13 mouse cellular contexts compared by ENCODE assay signal in genomic region chr5:73406861-73407260, GRCm38 (mm10). TPM values are rescaled to one million over a fixed set of nuclear protein-coding genes. Genes with fewer than 3 reads are reported as not detected.
DNase-seq lines count a peak whose midpoint lies in the region; ATAC-seq and TF ChIP-seq lines count a peak whose summit lies in the region.
"Had no signal": no experiment of that assay in that cellular context is flagged by ENCODE, and none has a peak within 500 bp of the region (broad histone marks: within the 10 kb centered on the region; RNA-seq: fewer than 3 reads in every experiment).

No protein-coding gene starts in this region.

- peaks cover 40% of the 10 kb centered on the region for H3K27me3 ChIP-seq in heart, embryonic 15.5 days
- peaks cover 29% of the 10 kb centered on the region for H3K27me3 ChIP-seq in heart, embryonic 11.5 days (ENCODE audit: control insufficient read depth, insufficient read depth, low read length)

- intact Hi-C loops in left cerebral cortex, postnatal 14 days (cut with DNase I) = no loop called here
- intact Hi-C loops in left cerebral cortex, postnatal 10 days (cut with DNase I) = no loop called here

- no peaks in the 10 kb centered on the region for H3K9me3 ChIP-seq in heart, embryonic 15.5 days (replicated peaks)
- no peaks in the 10 kb centered on the region for H3K9me3 ChIP-seq in heart, embryonic 11.5 days (replicated peaks; ENCODE audit: control insufficient read depth, low read length)
- H3K9me3 ChIP-seq: forebrain, embryonic 15.5 days; stomach, embryonic 15.5 days had no signal

- H3K36me3 ChIP-seq in heart, embryonic 15.5 days = no peaks in the 10 kb centered on the region
- H3K36me3 ChIP-seq in heart, embryonic 11.5 days (ENCODE audit: control insufficient read depth, insufficient read depth, low read length) = no peaks in the 10 kb centered on the region
- H3K36me3 ChIP-seq: forebrain, embryonic 15.5 days; stomach, embryonic 15.5 days had no signal

- no peak for TF ChIP-seq POLR2A in cortical plate, adult 2 months (IDR thresholded peaks at IDR 0.05; ENCODE audit: extremely low read depth, insufficient read depth, low read length)

- TF ChIP-seq CTCF in cortical plate, adult 2 months (IDR thresholded peaks at IDR 0.05; ENCODE audit: extremely low read depth, insufficient read depth, low read length) = peak; percentile 30

- H3K4me1 ChIP-seq in heart, embryonic 15.5 days (replicated peaks) = peaks cover 10% of the 10 kb centered on the region
- H3K4me1 ChIP-seq in heart, embryonic 11.5 days (ENCODE audit: control insufficient read depth, insufficient read depth, low read length) = 0 out of 2 replicates have a peak, but pooled peaks cover 7% of the 10 kb centered on the region
- peaks cover 2% of the 10 kb centered on the region; the same call in 1 of the 2 replicates for H3K4me1 ChIP-seq in cortical plate, adult 2 months (ENCODE audit: control insufficient read depth, insufficient read depth, low read length)

- no peak overlapping the region for H3K4me3 ChIP-seq in heart, embryonic 15.5 days
- H3K4me3 ChIP-seq in heart, embryonic 11.5 days (ENCODE audit: low read depth, low read length) = no peak overlapping the region
- peak overlapping the region; percentile 39 for H3K4me3 ChIP-seq in cortical plate, adult 2 months (ENCODE audit: insufficient read depth, low read length)

- 24% methylated on average over 6 of the region's 6 CpGs for WGBS in heart, embryonic 15.5 days
- 28% methylated on average over 6 of the region's 6 CpGs for WGBS in heart, embryonic 11.5 days (ENCODE audit: insufficient replicate concordance)

- no peak for ATAC-seq in heart, embryonic 15.5 days (replicated peaks; ENCODE audit: insufficient number of reproducible peaks, insufficient read depth, low FRiP score, low read depth)
- ATAC-seq in heart, embryonic 11.5 days (replicated peaks; ENCODE audit: insufficient number of reproducible peaks, low FRiP score, low TSS enrichment) = no peak
- no peak for ATAC-seq in activated CD4-positive, CD25-positive, alpha-beta regulatory T cell, adult 4 months
- ATAC-seq: inflammation-experienced regulatory T-cells, adult 6 months had no signal

- peak; percentile 42 to 64 for DNase-seq in left cerebral cortex, postnatal 14 days (ENCODE audit: low spot score in 2 of 2)
- DNase-seq in left cerebral cortex, postnatal 10 days (ENCODE audit: extremely low spot score in 1 of 2, low spot score in 2 of 2) = no peak
- DNase-seq in ES-CJ7 (ENCODE audit: low read depth, low spot score) = peak; percentile 46
- no peak for DNase-seq in adrenal gland, postnatal 25 days
- DNase-seq: lung, adult 2 months had no signal

- no peak overlapping the region for H3K9ac ChIP-seq in heart, embryonic 15.5 days
- H3K9ac ChIP-seq in heart, embryonic 11.5 days (ENCODE audit: low read depth, low read length) = no peak overlapping the region
- H3K9ac ChIP-seq: forebrain, embryonic 15.5 days; stomach, embryonic 15.5 days had no signal

- H3K4me2 ChIP-seq in heart, embryonic 15.5 days = 0 out of 2 replicates have a peak overlapping the region, but pooled peaks have one; percentile 77
- no peak overlapping the region; the same call in 1 of the 2 replicates for H3K4me2 ChIP-seq in heart, embryonic 11.5 days

- no peak overlapping the region for H3K27ac ChIP-seq in heart, embryonic 15.5 days
- no peak overlapping the region for H3K27ac ChIP-seq in heart, embryonic 11.5 days (ENCODE audit: low read depth, low read length)
- no peak overlapping the region for H3K27ac ChIP-seq in cortical plate, adult 2 months (ENCODE audit: insufficient read depth, low read length)
- H3K27ac ChIP-seq: forebrain, embryonic 15.5 days; stomach, embryonic 15.5 days had no signal

RNA-seq across cellular contexts. Expression of gene Cwh43, which starts 1.0 kb away (rescaled TPM):
- polyA plus RNA-seq in heart, embryonic 15.5 days (2015; fragmentation: Nextera tagmentation; extraction: Ambion mirVana) = not detected in 2 replicates
- not detected in 2 replicates for polyA plus RNA-seq in heart, embryonic 11.5 days (2014; fragmentation: Nextera tagmentation; extraction: Ambion mirVana)
- total RNA-seq in left cerebral cortex, postnatal 14 days (2021) = 1 to 10 TPM; 4.0 to 6.4 TPM
- 1 to 10 TPM; 6.7 to 8.2 TPM for total RNA-seq in left cerebral cortex, postnatal 10 days (2021)
- 2.8 and 3.6 TPM in 2 replicates for polyA plus RNA-seq in cortical plate, adult 2 months (2012; rRNA removed)
- 0.12 TPM in 1 of 2 replicates, not detected in the other for total RNA-seq in adrenal gland, postnatal 25 days (2021)
- under 1 TPM in 1 of 2 experiments, not detected in 1; 0.15 TPM for polyA plus RNA-seq in activated CD4-positive, CD25-positive, alpha-beta regulatory T cell, adult 4 months (2017; shearing (Covaris generic))
- total RNA-seq: granulocyte monocyte progenitor cell, adult 5-6 weeks had no signal
- polyA plus RNA-seq: inflammation-experienced regulatory T-cells, adult 6 months had no signal

Comparison
In these comparisons a context has a peak if more than half of its experiments do, and no peak if none do; other contexts are left out.
1. DNase-seq: peak in left cerebral cortex, postnatal 14 days (2 of 2) and ES-CJ7 (single experiment); none in left cerebral cortex, postnatal 10 days (0 of 2) and adrenal gland, postnatal 25 days (single experiment).